Mouse (Mus musculus): ENCODE results near the gene Grk6.
"Not testable (repeated sequence)": the region's sequence is repeated elsewhere in the genome, so short reads cannot be mapped to it uniquely, and the experiment has no call there.

The Grk6 gene

GRCm38 (mm10) chr13:55420933-55421800, 23.7 kb upstream of the Grk6 start:
- in situ Hi-C loops (cut with MboI; ENCODE audit: low sequenced_read_pairs), result no loop called here

- in situ Hi-C loops (cut with MboI; ENCODE audit: low sequenced_read_pairs), result loop anchor here (5.0 kb wide), 1 partner anchor 41 kb away; no protein-coding TSS in a partner anchor
Measured at GRCm38 (mm10) chr13:55426613-55427012, 18.3 kb upstream of the Grk6 start, which contains the start of gene F12. Gene F12, minus strand, starts transcription at chr13:55426793.

GRCm38 (mm10) chr13:55429226-55429888, 15.5 kb upstream of the Grk6 start:
- in situ Hi-C loops (cut with MboI; ENCODE audit: low sequenced_read_pairs), result loop anchor here (5.0 kb wide), 1 partner anchor 38 kb away; no protein-coding TSS in a partner anchor

GRCm38 (mm10) chr13:55430566-55430965, 14.3 kb upstream of the Grk6 start:
- in situ Hi-C loops (cut with MboI; ENCODE audit: low sequenced_read_pairs), result no loop called here

- in situ Hi-C loops (cut with MboI; ENCODE audit: low sequenced_read_pairs), result no loop called here
Measured at GRCm38 (mm10) chr13:55431889-55432685, 12.8 kb upstream of the Grk6 start.

- in situ Hi-C loops (cut with MboI; ENCODE audit: low sequenced_read_pairs), result not testable (repeated sequence)
Measured at GRCm38 (mm10) chr13:55437111-55437629, 7.7 kb upstream of the Grk6 start.

GRCm38 (mm10) chr13:55443799-55444285, 1.0 kb upstream of the Grk6 start:
- in situ Hi-C loops (cut with MboI; ENCODE audit: low sequenced_read_pairs), result no loop called here

- in situ Hi-C loops (cut with MboI; ENCODE audit: low sequenced_read_pairs), result no loop called here
Measured at GRCm38 (mm10) chr13:55444286-55444936, 461 bp upstream of the Grk6 start.

GRCm38 (mm10) chr13:55445361-55446091, 654 bp downstream of the Grk6 start:
- in situ Hi-C loops (cut with MboI; ENCODE audit: low sequenced_read_pairs), result no loop called here

- in situ Hi-C loops (cut with MboI; ENCODE audit: low sequenced_read_pairs), result no loop called here
Measured at GRCm38 (mm10) chr13:55446483-55447105, 1.7 kb downstream of the Grk6 start.

- in situ Hi-C loops (cut with MboI; ENCODE audit: low sequenced_read_pairs), result no loop called here
Measured at GRCm38 (mm10) chr13:55447543-55447943, 2.7 kb downstream of the Grk6 start.

GRCm38 (mm10) chr13:55448131-55448530, 3.3 kb downstream of the Grk6 start:
- in situ Hi-C loops (cut with MboI; ENCODE audit: low sequenced_read_pairs), result no loop called here

- in situ Hi-C loops (cut with MboI; ENCODE audit: low sequenced_read_pairs), result no loop called here
Measured at GRCm38 (mm10) chr13:55449205-55449604, 4.3 kb downstream of the Grk6 start.

GRCm38 (mm10) chr13:55449679-55450441, 5.0 kb downstream of the Grk6 start:
- in situ Hi-C loops (cut with MboI; ENCODE audit: low sequenced_read_pairs), result no loop called here

- in situ Hi-C loops (cut with MboI; ENCODE audit: low sequenced_read_pairs), result no loop called here
Measured at GRCm38 (mm10) chr13:55450511-55450980, 5.7 kb downstream of the Grk6 start.

GRCm38 (mm10) chr13:55451296-55451695, 6.4 kb downstream of the Grk6 start:
- in situ Hi-C loops (cut with MboI; ENCODE audit: low sequenced_read_pairs), result no loop called here

GRCm38 (mm10) chr13:55451785-55452549, 7.1 kb downstream of the Grk6 start:
- in situ Hi-C loops (cut with MboI; ENCODE audit: low sequenced_read_pairs), result no loop called here

All from CH12F3 (cell line).